Mouse (Mus musculus) hindbrain, embryonic 16.5 days (tissue): ENCODE measurements around the gene B3gat1. TPM values are rescaled to one million over a fixed set of nuclear protein-coding genes. Genes with fewer than 3 reads are reported as not detected.

ENCODE experiments used
- ATAC-seq: fragments of 200-750 bp; cut with Nextera tagmentation; 2 replicates; pipeline ENCODE4 v1.8.0; 2017; ENCODE audit warnings: moderate TSS enrichment, moderate library complexity
- H3K27ac ChIP-seq: fragments of 300-500 bp; sonication (generic); 2 replicates; pipeline ENCODE4 v1.5.1; 2014; ENCODE audit warnings: low read depth, mild to moderate bottlenecking, control low read depth, low read length, moderate library complexity
- H3K27me3 ChIP-seq: fragments of 300-500 bp; sonication (generic); replicated peaks from 2 replicates; pipeline ENCODE4 v1.6.1; 2014; ENCODE audit warnings: low read length; ENCODE audit not compliant: control insufficient read depth, insufficient read depth
- H3K36me3 ChIP-seq: fragments of 300-500 bp; sonication (generic); 2 replicates; pipeline ENCODE4 v1.6.1; 2014; ENCODE audit warnings: mild to moderate bottlenecking, low read length, moderate library complexity, mixed read lengths; ENCODE audit not compliant: control insufficient read depth, insufficient read depth
- H3K4me1 ChIP-seq: fragments of 300-500 bp; sonication (generic); 2 replicates; pipeline ENCODE4 v1.6.1; 2014; ENCODE audit warnings: low read depth, low read length; ENCODE audit not compliant: control insufficient read depth, insufficient read depth
- H3K4me2 ChIP-seq: fragments of 300-500 bp; sonication (generic); 2 replicates; pipeline ENCODE4 v1.6.1; 2014; ENCODE audit warnings: mild to moderate bottlenecking, low read length, control low read depth, moderate library complexity
- H3K4me3 ChIP-seq: fragments of 300-500 bp; sonication (generic); 2 replicates; pipeline ENCODE4 v1.5.1; 2014; ENCODE audit warnings: mild to moderate bottlenecking, low read length, control low read depth, moderate library complexity
- H3K9ac ChIP-seq: fragments of 300-500 bp; sonication (generic); 2 replicates; pipeline ENCODE4 v1.6.1; 2014; ENCODE audit warnings: low read depth, mild to moderate bottlenecking, control low read depth, low read length, moderate library complexity
- H3K9me3 ChIP-seq: fragments of 300-500 bp; sonication (generic); 2 replicates; pipeline ENCODE4 v1.6.1; 2014; ENCODE audit warnings: mild to moderate bottlenecking, low read length, moderate library complexity; ENCODE audit not compliant: control insufficient read depth
- WGBS: fragments of 180-500 bp; shearing (Covaris S2); extraction: QIAGEN DNeasy Blood & Tissue Kit; methylation state at CpG from one replicate; pipeline ENCODE4 v1.1.7; 2014; 5-methylcytosine and 5-hydroxymethylcytosine counted together
- polyA plus RNA-seq: library from polyadenylated mRNA; unstranded; fragments of >200 nt; fragmentation: Nextera tagmentation; extraction: Ambion mirVana; gene quantifications from 2 replicates; pipeline ENCODE4 v1.2.1, GENCODE M21; 2015

B3gat1 gene
- polyA plus RNA-seq, 1 experiment from 2014 or later: 32.6 TPM

GRCm38 (mm10) chr9:26798731-26799130 lies 65.2 kb downstream of the B3gat1 start:
- no peak for ATAC-seq
- H3K27me3 ChIP-seq: no peaks in the 10 kb centered on the region
- H3K9me3 ChIP-seq: no peaks in the 10 kb centered on the region
- H3K4me3 ChIP-seq: no peak overlapping the region
- H3K4me1 ChIP-seq: no peaks in the 10 kb centered on the region
- no peaks in the 10 kb centered on the region for H3K36me3 ChIP-seq
- 60% methylated on average over 1 of the region's 1 CpGs for WGBS
- H3K4me2 ChIP-seq: no peak overlapping the region
- H3K9ac ChIP-seq: no peak overlapping the region
- H3K27ac ChIP-seq: no peak overlapping the region

GRCm38 (mm10) chr9:26800357-26800756 lies 66.8 kb downstream of the B3gat1 start:
- Histone ChIP-seq H3K9me3 (no peaks in the 10 kb centered on the region), H3K4me3 (no peak overlapping the region), H3K27ac (no peak overlapping the region), H3K4me2 (no peak overlapping the region), H3K36me3 (no peaks in the 10 kb centered on the region), H3K9ac (no peak overlapping the region), H3K27me3 (no peaks in the 10 kb centered on the region), H3K4me1 (no peaks in the 10 kb centered on the region)
- ATAC-seq: no peak
- WGBS: 93% methylated on average over 2 of the region's 2 CpGs

DNA sequence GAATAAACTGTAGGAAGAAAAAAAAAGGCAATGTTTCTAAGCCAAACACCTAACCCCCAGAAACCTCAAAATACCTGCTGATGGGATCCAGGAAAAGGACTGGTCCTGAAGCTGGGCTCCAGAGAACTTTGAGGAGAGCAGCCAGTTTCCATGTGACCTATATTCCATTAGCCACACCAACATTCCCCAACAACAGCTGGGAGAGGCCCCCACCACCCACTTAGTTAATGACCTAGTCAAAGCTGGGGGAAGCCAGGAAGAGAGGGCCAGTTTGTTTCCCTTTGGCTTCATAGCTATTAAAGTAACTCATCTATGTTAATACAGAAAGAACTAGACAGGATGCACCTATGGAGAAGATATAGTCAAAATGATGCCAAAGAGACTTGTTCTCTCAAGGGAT lies 70.8 kb downstream of the B3gat1 start:
- Histone ChIP-seq H3K9me3 (no peaks in the 10 kb centered on the region), H3K4me2 (no peak overlapping the region), H3K4me3 (no peak overlapping the region), H3K36me3 (no peaks in the 10 kb centered on the region), H3K9ac (no peak overlapping the region), H3K27me3 (no peaks in the 10 kb centered on the region), H3K27ac (no peak overlapping the region), H3K4me1 (no peaks in the 10 kb centered on the region; the same call in 1 of the 2 replicates)
- ATAC-seq: no peak

GRCm38 (mm10) chr9:26805935-26806666 lies 72.6 kb downstream of the B3gat1 start, which contains the start of gene Glb1l2:
Gene Glb1l2, minus strand, starts transcription at chr9:26806468.
- Histone ChIP-seq H3K4me3 (peak within 1 kb of the TSS; percentile 67), H3K9ac (peak within 1 kb of the TSS; percentile 70), H3K36me3 (no peaks in the 10 kb centered on the region), H3K9me3 (no peaks in the 10 kb centered on the region), H3K4me2 (peak within 1 kb of the TSS; percentile 95), H3K4me1 (no peaks in the 10 kb centered on the region; the same call in 1 of the 2 replicates), H3K27me3 (no peaks in the 10 kb centered on the region), H3K27ac (peak within 1 kb of the TSS; percentile 66; the same call in 1 of the 2 replicates)
- 1% methylated on average over 33 of the region's 33 CpGs for WGBS
- ATAC-seq: peak; percentile 100

DNA sequence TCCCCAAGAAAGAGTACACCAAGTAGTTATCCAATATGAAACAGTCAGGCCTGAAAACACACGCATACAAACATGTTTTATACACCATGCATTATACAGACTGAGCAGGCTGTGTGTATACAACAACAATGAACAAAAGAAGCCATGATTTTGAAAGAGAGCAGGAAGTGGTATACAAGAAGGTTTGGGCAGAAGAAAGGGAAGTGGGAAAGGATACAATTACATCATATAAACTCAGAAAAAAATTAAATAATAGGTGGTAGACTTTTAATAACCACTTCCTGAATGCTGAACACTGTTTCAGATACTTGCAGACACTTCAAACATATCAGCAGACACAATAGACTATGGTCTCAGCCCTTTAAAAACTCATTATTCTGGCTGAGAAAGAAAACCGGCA lies 75.2 kb downstream of the B3gat1 start:
- H3K27me3 ChIP-seq: no peaks in the 10 kb centered on the region
- H3K4me2 ChIP-seq: no peak overlapping the region
- no peak overlapping the region for H3K9ac ChIP-seq
- H3K27ac ChIP-seq: no peak overlapping the region
- ATAC-seq: no peak
- no peaks in the 10 kb centered on the region; the same call in 1 of the 2 replicates for H3K4me1 ChIP-seq
- H3K36me3 ChIP-seq: no peaks in the 10 kb centered on the region
- no peak overlapping the region for H3K4me3 ChIP-seq
- no peaks in the 10 kb centered on the region for H3K9me3 ChIP-seq
- 75% methylated on average over 2 of the region's 2 CpGs for WGBS

Other genes with a start within 250 kb of the B3gat1 start
- 2.6 and 3.5 TPM in 2 replicates for gene Glb1l2, start 72.7 kb downstream of the B3gat1 start, polyA plus RNA-seq
- not detected in 2 replicates for gene Glb1l3, start 127.2 kb downstream of the B3gat1 start, polyA plus RNA-seq
- gene Gm1110, start 189.4 kb downstream of the B3gat1 start, polyA plus RNA-seq: 0.30 and 0.48 TPM in 2 replicates